Mouse (Mus musculus): ENCODE data around the gene Mrps34.

The Mrps34 gene

GRCm38 (mm10) chr17:24881738-24882440 lies 13.0 kb upstream of the Mrps34 start:
- DNase-seq (ENCODE audit: low spot score): no peak

- DNase-seq (ENCODE audit: low spot score): no peak
Observed at GRCm38 (mm10) chr17:24884391-24884790, 10.5 kb upstream of the Mrps34 start.

- DNase-seq (ENCODE audit: low spot score): no peak
Observed at GRCm38 (mm10) chr17:24885356-24886133, 9.4 kb upstream of the Mrps34 start.

GRCm38 (mm10) chr17:24886134-24886931 lies 8.6 kb upstream of the Mrps34 start, which contains the start of the genes Nubp2 and Spsb3:
TSS of gene Nubp2 (minus strand) at chr17:24886349.
TSS of gene Spsb3 (plus strand) at chr17:24886643.
- DNase-seq (ENCODE audit: low spot score): peak; percentile 89

- no peak for DNase-seq (ENCODE audit: low spot score)
Observed at GRCm38 (mm10) chr17:24886932-24887271, 8.0 kb upstream of the Mrps34 start.

GRCm38 (mm10) chr17:24887291-24888080 lies 7.4 kb upstream of the Mrps34 start:
- DNase-seq (ENCODE audit: low spot score): no peak

- DNase-seq (ENCODE audit: low spot score): no peak
Observed at GRCm38 (mm10) chr17:24888862-24889261, 6.1 kb upstream of the Mrps34 start.

GRCm38 (mm10) chr17:24890151-24891092 lies 4.5 kb upstream of the Mrps34 start:
- DNase-seq (ENCODE audit: low spot score): no peak

GRCm38 (mm10) chr17:24891321-24891720 lies 3.6 kb upstream of the Mrps34 start:
- DNase-seq (ENCODE audit: low spot score): no peak

GRCm38 (mm10) chr17:24892785-24893184 lies 2.1 kb upstream of the Mrps34 start:
- DNase-seq (ENCODE audit: low spot score): no peak

- DNase-seq (ENCODE audit: low spot score): no peak
Observed at GRCm38 (mm10) chr17:24893276-24893675, 1.6 kb upstream of the Mrps34 start.

- DNase-seq (ENCODE audit: low spot score): no peak
Observed at GRCm38 (mm10) chr17:24894061-24894994, 588 bp upstream of the Mrps34 start.

- DNase-seq (ENCODE audit: low spot score): no peak
Observed at GRCm38 (mm10) chr17:24895571-24896240, 790 bp downstream of the Mrps34 start.

GRCm38 (mm10) chr17:24896241-24896992 lies 1.5 kb downstream of the Mrps34 start, which contains the start of gene Nme3:
TSS of gene Nme3 (plus strand) at chr17:24896500.
- peak; percentile 63 for DNase-seq (ENCODE audit: low spot score)

- DNase-seq (ENCODE audit: low spot score): no peak
Observed at GRCm38 (mm10) chr17:24896993-24897269, 2.0 kb downstream of the Mrps34 start.

GRCm38 (mm10) chr17:24897600-24897999 lies 2.7 kb downstream of the Mrps34 start:
- no peak for DNase-seq (ENCODE audit: low spot score)

GRCm38 (mm10) chr17:24898041-24898854 lies 3.3 kb downstream of the Mrps34 start:
- DNase-seq (ENCODE audit: low spot score): no peak
